Mouse (Mus musculus): ENCODE data around the gene Ddx20. TPM values are rescaled to one million over a fixed set of nuclear protein-coding genes. Genes with fewer than 3 reads are reported as not detected.
A peak's percentile ranks its signal among the peaks of the same experiment; 100 is the strongest.

Ddx20 gene
- polyA plus RNA-seq, 1 experiment from 2014 or later = 51.3 TPM

DNA sequence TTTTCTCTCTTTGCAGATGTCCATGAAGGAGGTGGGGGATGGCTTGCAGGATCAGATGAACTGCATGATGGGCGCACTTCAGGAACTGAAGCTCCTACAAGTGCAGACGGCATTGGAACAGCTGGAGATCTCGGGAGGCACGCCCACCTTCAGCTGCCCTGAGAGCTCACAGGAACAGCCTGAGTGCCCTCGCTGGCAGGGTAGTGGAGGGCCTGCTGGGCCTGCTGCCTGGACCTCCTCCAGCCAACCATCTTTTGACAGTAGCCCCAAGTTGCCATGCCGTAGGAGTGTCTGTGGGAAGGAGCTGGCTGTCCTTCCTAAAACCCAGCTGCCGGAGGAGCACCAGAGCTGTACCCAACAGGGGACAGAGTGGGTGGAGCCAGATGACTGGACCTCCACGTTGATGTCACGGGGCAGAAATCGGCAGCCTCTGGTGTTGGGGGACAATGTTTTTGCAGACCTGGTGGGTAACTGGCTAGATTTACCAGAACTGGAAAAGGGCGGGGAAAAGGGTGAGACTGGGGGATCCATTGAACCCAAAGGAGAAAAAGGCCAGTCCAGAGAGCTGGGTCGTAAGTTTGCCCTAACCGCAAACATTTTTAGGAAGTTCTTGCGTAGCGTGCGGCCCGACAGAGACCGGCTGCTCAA lies 29.1 kb upstream of the Ddx20 start:
- Histone ChIP-seq H3K9me3 (no peaks in the 10 kb centered on the region), H3K27ac (0 out of 2 replicates have a peak overlapping the region, but pooled peaks have one; percentile 12), H3K36me3 (replicated peaks) (no peaks in the 10 kb centered on the region), H3K27me3 (ENCODE audit: poor library complexity, severe bottlenecking) (no peaks in the 10 kb centered on the region), H3K4me3 (no peak overlapping the region), H3K4me1 (peaks cover 60% of the 10 kb centered on the region)
- DNase-seq (ENCODE audit: extremely low spot score, low spot score) = no peak
- 63% methylated on average over 18 of the region's 18 CpGs for WGBS

DNA sequence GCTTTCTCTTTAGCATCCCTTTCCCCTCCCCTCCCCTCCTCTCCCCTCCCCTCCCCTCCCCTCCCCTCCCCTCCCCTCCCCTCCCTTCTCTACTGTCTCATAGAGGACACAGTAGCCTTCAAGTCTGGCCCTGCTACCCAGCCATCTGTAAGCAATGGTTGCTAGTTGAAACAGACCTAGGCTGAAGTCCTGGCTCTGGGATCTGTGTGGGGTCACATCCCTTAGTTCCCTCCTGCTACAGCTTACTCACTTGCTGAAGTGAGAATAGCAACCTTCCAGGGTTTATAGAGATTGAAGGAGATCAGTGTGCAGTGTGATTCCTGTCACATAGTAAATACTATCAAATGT lies 27.4 kb upstream of the Ddx20 start:
- Histone ChIP-seq H3K4me1 (peaks cover 52% of the 10 kb centered on the region), H3K27ac (peak overlapping the region; percentile 75; the same call in 1 of the 2 replicates), H3K4me3 (no peak overlapping the region), H3K36me3 (replicated peaks) (no peaks in the 10 kb centered on the region), H3K9me3 (no peaks in the 10 kb centered on the region), H3K27me3 (ENCODE audit: poor library complexity, severe bottlenecking) (0 out of 2 replicates have a peak, but pooled peaks cover 7% of the 10 kb centered on the region)
- DNase-seq (ENCODE audit: extremely low spot score, low spot score) = no peak

DNA sequence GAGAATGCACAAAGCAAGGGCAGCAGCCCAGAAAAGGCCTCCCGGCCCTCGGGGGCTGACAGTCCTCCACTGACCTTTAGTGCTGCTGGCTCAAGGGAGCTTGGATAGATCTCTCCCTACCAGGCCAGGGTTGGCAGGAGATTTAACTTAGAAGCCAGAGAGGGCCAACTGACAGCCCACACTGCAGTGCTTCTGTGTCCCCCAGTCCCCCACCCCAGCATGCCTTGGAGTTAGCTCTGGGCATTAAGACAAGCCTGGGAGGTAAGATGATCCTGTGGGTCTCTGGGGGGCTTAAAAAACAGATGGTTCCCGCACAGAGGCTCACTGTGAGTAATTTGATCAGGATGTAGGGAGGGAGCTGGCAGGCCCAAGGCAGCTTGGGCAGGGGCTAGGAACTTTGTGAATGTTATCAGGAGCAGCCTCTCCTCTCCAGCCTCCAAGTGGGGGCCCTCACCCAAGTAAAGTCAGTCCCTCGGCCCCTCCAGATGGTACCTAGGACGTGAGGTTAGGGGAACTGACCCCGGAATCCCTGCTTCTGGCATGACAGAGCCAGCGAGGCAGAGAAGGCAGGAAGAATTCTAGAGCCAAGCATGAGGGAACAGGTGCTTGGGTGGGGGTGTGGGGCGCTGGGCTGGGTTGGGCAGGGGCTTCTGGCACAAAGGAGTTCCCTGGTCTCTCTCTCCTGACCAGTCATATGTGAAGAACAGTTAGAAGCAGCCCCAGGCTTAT lies 26.9 kb upstream of the Ddx20 start:
- Histone ChIP-seq H3K36me3 (replicated peaks) (no peaks in the 10 kb centered on the region), H3K27ac (peak overlapping the region; percentile 75), H3K27me3 (ENCODE audit: poor library complexity, severe bottlenecking) (0 out of 2 replicates have a peak, but pooled peaks cover 7% of the 10 kb centered on the region), H3K4me3 (peak overlapping the region; percentile 8; the same call in 1 of the 2 replicates), H3K4me1 (peaks cover 52% of the 10 kb centered on the region), H3K9me3 (no peaks in the 10 kb centered on the region)
- no peak for DNase-seq (ENCODE audit: extremely low spot score, low spot score)
- WGBS = 17% methylated on average over 8 of the region's 8 CpGs

DNA sequence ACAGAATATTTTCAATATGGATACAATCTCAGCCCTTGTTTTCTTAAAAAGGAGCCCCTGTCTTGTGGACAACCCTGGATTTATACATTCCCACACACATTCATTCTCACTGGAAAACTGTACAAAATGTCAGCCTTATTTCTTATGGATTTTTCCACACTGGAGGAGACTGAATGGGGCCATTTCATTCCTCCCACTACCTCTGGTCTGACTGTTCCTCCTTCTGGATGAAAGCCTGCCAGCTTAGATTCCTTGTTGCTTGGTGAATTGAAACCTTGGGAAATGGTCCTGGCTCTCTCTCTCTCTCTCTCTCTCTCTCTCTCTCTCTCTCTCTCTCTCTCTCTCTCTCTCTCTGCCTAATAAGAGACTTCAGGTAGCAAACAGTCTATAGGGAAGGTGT lies 25.5 kb upstream of the Ddx20 start:
- H3K27ac ChIP-seq = no peak overlapping the region
- H3K9me3 ChIP-seq = no peaks in the 10 kb centered on the region
- peaks cover 51% of the 10 kb centered on the region for H3K4me1 ChIP-seq
- DNase-seq (ENCODE audit: extremely low spot score, low spot score) = no peak
- 0 out of 2 replicates have a peak, but pooled peaks cover 8% of the 10 kb centered on the region for H3K27me3 ChIP-seq (ENCODE audit: poor library complexity, severe bottlenecking)
- no peaks in the 10 kb centered on the region for H3K36me3 ChIP-seq (replicated peaks)
- no peak overlapping the region for H3K4me3 ChIP-seq

DNA sequence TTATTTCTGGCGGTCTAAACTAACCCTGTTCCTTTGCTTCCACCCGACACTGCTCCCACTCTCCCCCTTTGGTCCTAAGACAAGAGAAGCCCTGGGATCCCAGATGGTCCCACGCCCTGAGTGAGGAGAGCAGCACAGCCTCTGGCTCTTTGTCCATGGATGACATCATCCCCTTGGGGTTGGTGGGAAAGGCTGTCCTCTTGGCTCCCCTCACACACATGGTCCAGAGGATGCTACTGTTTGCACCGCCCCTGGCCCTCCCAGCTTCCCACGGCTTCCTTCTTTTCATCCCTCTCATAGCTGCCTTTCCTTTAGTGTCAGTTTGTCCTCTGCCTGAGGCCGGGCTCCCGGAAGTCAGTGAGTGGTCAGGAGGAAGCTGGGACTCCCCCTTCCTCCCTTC lies 24.4 kb upstream of the Ddx20 start:
- H3K4me3 ChIP-seq = no peak overlapping the region
- H3K36me3 ChIP-seq (replicated peaks) = no peaks in the 10 kb centered on the region
- no peak overlapping the region for H3K27ac ChIP-seq
- H3K4me1 ChIP-seq = peaks cover 54% of the 10 kb centered on the region
- H3K27me3 ChIP-seq (ENCODE audit: poor library complexity, severe bottlenecking) = peaks cover 19% of the 10 kb centered on the region
- 73% methylated on average over 7 of the region's 7 CpGs for WGBS
- no peak for DNase-seq (ENCODE audit: extremely low spot score, low spot score)
- H3K9me3 ChIP-seq = no peaks in the 10 kb centered on the region

DNA sequence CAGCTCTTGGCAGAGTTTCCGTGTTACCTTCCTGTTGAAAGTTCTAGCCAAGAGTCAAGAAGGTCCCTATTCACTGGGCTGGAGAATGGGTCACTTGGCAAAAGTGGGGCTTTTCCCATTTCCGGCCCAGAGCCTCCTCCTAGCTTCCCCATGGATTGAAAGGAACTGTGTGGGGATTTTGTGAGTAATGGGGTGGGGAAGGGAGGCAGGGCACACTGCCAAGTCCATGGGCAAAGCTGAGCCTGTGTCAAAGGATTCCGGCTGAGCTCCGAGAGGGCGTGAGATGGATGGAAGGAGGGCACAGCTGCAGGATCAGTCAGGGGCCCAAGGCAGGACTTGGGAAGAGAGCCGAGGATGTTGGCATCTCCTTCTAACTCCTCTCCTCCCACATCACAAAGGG lies 22.9 kb upstream of the Ddx20 start:
- H3K27me3 ChIP-seq (ENCODE audit: poor library complexity, severe bottlenecking) = peaks cover 34% of the 10 kb centered on the region
- H3K9me3 ChIP-seq = no peaks in the 10 kb centered on the region
- H3K36me3 ChIP-seq (replicated peaks) = no peaks in the 10 kb centered on the region
- peaks cover 57% of the 10 kb centered on the region for H3K4me1 ChIP-seq
- H3K27ac ChIP-seq = no peak overlapping the region
- WGBS = 91% methylated on average over 6 of the region's 6 CpGs
- DNase-seq (ENCODE audit: extremely low spot score, low spot score) = no peak
- no peak overlapping the region for H3K4me3 ChIP-seq

DNA sequence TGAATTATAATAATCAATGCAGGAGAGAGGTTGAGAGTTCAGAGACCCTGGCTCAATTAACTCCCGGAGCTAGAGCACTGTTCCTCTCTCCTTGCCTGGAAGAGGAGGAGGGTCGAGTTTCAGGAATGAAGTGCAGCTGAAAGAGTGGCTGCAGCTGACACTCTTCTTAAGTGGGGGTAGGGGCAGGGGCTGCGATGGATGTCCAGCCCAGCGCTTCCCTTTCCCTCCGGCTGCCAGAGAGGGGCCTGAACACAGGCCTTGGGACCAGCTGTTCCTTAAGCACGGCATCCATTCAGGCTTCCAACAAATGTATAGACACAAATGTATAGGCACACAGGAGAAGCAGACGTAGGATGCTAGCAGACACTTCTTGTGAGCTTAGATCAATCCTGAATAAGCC lies 20.2 kb upstream of the Ddx20 start:
- Histone ChIP-seq H3K9me3 (no peaks in the 10 kb centered on the region), H3K27me3 (ENCODE audit: poor library complexity, severe bottlenecking) (peaks cover 52% of the 10 kb centered on the region), H3K27ac (no peak overlapping the region), H3K4me3 (no peak overlapping the region), H3K4me1 (peaks cover 51% of the 10 kb centered on the region), H3K36me3 (replicated peaks) (no peaks in the 10 kb centered on the region)
- WGBS = 8% methylated on average over 7 of the region's 7 CpGs
- DNase-seq (ENCODE audit: extremely low spot score, low spot score) = no peak

DNA sequence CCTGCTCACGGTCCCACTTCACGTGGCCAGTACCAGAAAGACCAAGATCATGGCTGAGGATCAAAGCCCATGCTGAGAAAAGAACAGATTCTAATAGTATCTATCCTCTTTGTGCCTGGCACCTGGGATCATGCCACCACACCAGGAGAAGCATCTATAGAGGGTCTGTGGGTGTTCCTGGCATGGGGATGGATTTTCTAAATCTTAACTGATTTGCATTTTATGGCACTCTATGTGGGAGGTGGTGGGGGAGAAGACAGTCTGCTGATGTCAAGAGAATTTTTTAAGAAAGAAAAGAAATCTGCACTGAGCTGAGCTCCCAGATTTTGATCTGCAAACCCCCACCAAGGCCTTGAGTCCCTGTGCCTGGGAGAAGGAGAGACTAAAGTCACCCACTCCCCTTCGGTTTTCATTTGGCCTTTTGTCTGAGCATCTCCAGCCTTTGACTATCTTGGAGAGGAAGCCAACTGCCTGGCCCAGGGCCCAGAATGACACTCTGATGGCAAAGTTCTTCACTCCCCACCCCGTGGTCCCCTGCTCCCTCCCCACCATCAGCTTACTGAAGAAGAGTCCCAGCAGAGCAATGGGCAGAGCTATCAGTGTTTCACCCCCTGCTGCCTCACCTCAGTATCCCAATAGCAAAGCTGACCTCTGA lies 19.1 kb upstream of the Ddx20 start:
- DNase-seq (ENCODE audit: extremely low spot score, low spot score) = no peak
- Histone ChIP-seq H3K4me1 (peaks cover 51% of the 10 kb centered on the region), H3K36me3 (replicated peaks) (no peaks in the 10 kb centered on the region), H3K27me3 (ENCODE audit: poor library complexity, severe bottlenecking) (peaks cover 63% of the 10 kb centered on the region), H3K4me3 (peak overlapping the region; percentile 60; the same call in 1 of the 2 replicates), H3K27ac (no peak overlapping the region), H3K9me3 (no peaks in the 10 kb centered on the region)
- WGBS = 33% methylated on average over 4 of the region's 4 CpGs

DNA sequence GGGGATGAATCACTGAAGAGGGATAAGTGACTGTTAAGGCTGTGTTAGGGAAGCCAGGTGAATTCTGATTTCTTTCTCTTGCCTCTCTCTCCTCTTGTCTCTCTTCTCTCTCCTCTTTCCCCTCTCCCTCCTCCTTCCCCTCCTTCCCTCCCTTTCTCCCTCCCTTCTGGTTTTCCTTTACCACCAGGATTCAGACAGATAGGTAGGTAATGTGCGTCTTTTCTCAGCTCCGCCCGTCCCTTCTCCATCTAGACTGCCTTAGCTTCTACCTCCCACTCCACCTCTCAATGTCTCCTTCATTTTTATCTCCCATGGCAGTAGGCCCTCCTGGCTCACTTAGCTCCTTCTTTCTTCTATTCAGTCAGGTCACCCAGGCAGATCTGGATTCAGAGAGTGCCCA lies 18.2 kb upstream of the Ddx20 start:
- H3K36me3 ChIP-seq (replicated peaks) = no peaks in the 10 kb centered on the region
- peak overlapping the region; percentile 60 for H3K4me3 ChIP-seq
- DNase-seq (ENCODE audit: extremely low spot score, low spot score) = no peak
- peaks cover 55% of the 10 kb centered on the region for H3K4me1 ChIP-seq
- peaks cover 65% of the 10 kb centered on the region for H3K27me3 ChIP-seq (ENCODE audit: poor library complexity, severe bottlenecking)
- WGBS = 17% methylated on average over 3 of the region's 3 CpGs
- peak overlapping the region; percentile 79 for H3K27ac ChIP-seq
- H3K9me3 ChIP-seq = no peaks in the 10 kb centered on the region

DNA sequence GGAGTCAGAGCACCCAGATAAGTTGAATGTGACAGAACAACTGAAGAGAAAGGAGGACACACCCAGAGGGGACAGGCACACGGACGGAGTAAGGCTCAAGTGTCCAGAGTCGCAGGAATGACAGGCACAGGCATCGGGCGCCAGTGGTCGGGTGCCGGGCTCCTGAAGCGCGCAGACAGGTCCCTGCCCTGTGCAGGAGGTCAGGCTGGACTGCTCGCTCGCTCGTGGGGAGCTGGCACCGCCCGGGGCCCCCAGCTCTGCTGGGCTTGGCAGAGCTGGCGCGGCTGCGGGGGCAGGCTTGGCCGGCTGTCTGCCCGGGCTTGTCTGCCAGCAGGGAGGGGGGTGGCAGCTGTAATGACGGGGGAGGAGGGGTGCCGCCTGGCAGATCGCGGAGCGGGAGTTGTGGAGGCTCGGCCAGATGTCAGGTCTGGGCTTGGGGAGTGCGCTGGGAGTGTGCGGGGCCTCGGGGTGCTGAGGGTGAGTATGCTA lies 17.7 kb upstream of the Ddx20 start:
- Histone ChIP-seq H3K4me3 (peak overlapping the region; percentile 60), H3K27ac (peak overlapping the region; percentile 79), H3K27me3 (ENCODE audit: poor library complexity, severe bottlenecking) (peaks cover 60% of the 10 kb centered on the region), H3K9me3 (no peaks in the 10 kb centered on the region), H3K4me1 (peaks cover 55% of the 10 kb centered on the region), H3K36me3 (replicated peaks) (no peaks in the 10 kb centered on the region)
- WGBS = under 1% methylated on average over 27 of the region's 28 CpGs
- no peak for DNase-seq (ENCODE audit: extremely low spot score, low spot score)

DNA sequence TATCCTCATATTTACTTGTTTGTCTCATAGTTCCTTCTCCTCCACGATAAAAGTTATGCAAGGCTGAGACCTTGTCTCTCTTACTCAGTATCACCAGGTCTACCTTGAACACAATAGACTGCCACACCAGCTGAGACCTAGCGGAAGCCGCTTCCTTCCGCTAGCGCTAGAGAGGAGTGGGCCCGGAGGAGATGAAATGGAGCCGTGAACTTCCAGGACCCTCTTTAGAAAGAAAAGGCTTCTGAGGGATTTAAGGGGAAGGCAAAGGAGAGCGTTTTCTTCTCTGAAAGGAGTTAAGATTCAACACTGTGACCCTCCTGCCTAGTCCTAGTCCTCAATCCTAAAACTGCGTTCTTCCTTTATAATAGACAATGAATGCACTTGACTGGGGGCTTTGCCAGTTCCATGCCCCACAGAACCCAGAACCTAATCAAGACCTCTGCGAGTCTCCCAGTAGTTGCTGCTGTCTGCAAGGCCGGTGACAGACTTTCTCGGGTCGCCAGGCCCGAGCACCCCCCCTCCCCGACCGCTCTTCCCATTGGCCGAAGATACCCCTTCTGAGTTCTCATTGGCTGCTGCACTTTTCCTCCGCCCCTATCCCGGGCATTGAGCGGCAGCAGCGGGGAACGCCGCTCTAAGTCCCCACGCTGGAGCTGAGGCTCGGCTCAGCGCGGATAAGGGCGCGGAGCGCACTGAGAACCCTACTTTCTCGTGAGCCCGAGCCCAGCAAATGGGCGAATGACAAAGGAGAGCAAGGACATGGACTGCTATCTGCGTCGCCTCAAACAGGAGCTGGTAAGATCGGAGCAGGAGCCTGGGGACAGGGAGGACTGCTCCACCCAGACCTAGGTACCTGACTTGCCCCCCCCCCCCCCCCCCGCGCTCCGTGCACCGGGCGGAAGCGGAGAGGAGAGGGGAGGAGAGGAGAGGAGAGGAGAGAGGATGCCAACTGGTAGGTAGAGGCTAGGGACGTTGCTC lies 16.9 kb upstream of the Ddx20 start, which contains the start of gene Inka2:
Gene Inka2 (plus strand): TSS at position 569 of the 978 bp plus-strand sequence.
- 1% methylated on average over 40 of the region's 43 CpGs for WGBS
- DNase-seq (ENCODE audit: extremely low spot score, low spot score) = peak; percentile 83
- H3K27me3 ChIP-seq (ENCODE audit: poor library complexity, severe bottlenecking) = peaks cover 60% of the 10 kb centered on the region
- H3K36me3 ChIP-seq (replicated peaks) = no peaks in the 10 kb centered on the region
- H3K4me3 ChIP-seq = peak within 1 kb of the TSS; percentile 60
- H3K27ac ChIP-seq = peak within 1 kb of the TSS; percentile 79
- no peaks in the 10 kb centered on the region for H3K9me3 ChIP-seq
- H3K4me1 ChIP-seq = peaks cover 57% of the 10 kb centered on the region

DNA sequence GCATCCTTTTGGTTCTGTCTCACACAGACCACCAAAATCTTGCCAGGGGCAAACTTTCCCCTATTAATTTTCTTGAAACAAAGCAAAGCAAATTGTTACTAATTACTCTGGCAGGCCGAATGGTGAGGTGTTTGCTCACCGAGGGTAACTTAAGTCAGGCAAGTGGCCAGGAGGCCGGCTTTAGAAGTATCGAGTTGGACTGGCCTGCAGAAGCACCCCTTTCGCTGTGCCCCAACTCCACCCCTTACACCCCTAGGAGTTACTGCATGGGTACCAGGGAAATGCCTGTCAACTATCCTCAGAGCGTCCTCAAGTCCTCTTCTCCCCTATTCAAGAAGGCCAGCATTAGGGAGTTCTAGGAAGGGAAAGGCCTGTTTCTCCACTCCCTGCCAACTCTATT lies 16.2 kb upstream of the Ddx20 start:
- no peaks in the 10 kb centered on the region for H3K9me3 ChIP-seq
- peaks cover 64% of the 10 kb centered on the region for H3K27me3 ChIP-seq (ENCODE audit: poor library complexity, severe bottlenecking)
- no peak for DNase-seq (ENCODE audit: extremely low spot score, low spot score)
- WGBS = 51% methylated on average over 6 of the region's 6 CpGs
- H3K36me3 ChIP-seq (replicated peaks) = no peaks in the 10 kb centered on the region
- H3K4me1 ChIP-seq = peaks cover 63% of the 10 kb centered on the region
- H3K27ac ChIP-seq = no peak overlapping the region
- H3K4me3 ChIP-seq = 0 out of 2 replicates have a peak overlapping the region, but pooled peaks have one; percentile 60

All from forebrain, embryonic 10.5 days (tissue).